Mouse (Mus musculus) urinary bladder, postnatal 25 days (tissue): ENCODE measurements around the gene Myo7a.

Experiments
- DNase-seq: peaks from one replicate; pipeline ENCODE4 v3.0.0; 2022; ENCODE audit warnings: low spot score

The Myo7a gene

GRCm38 (mm10) chr7:98119179-98119960 is at the start of gene Myo7a:
Gene Myo7a, minus strand, starts transcription at chr7:98119524.
- no peak for DNase-seq

DNA sequence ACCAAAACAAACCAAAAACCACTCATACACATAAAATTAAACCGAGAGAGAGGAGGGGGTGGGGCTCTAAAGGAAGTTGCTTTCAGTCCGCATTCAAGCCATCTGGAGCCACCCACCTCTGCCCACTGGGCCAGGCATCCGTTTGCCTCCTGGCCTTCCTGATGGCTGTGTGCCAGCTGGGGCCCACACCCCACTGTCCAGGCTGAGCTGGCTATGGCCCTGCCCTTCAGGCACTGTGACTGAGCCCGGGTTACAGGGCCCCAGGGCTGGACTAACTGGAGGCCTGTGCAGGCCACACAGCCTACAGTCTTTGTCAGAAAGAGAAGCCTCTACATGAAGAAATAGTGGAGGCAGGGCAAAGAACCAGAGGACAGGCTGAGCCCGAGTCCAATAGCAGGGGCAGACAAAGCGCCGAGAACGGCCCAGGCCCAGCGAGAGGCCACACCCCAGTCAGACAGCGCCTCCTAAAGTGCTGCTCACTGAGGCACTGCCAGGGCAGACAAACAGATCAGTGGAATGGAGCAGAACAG is 45.7 kb upstream of the Myo7a start:
- DNase-seq: no peak

DNA sequence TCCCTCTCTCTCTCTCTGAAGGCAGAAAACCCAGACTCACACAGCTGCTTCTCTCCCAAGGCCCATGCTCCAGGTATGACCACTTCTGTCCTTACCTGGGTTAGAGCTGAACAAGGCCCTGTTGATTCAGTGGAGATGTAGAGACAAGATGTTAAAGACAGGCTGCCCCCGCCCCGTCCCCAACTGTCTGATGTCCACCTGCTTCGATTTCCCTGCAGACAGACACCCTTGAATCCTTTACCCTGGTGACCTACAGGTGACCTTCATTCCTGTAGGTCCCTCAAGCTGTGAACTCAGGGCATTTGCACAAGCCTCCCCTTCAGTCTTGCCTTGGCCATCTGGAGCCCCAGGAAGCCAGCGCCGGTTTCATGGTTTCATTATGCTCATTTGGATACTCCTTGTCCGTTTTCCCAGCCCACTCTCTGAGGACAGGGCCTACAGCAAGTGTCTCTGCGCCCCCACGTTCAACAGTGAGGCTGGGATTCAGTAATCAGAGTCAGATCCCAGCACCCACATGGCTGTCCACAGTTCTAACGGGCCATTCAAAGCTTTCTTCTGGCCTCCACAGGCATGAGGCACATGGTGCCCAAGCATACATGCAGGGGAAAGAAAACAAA is 45.2 kb upstream of the Myo7a start:
- DNase-seq: no peak

- DNase-seq: no peak
These were observed 44.4 kb upstream of the Myo7a start for GRCm38 (mm10) chr7:98163700-98164099.

DNA sequence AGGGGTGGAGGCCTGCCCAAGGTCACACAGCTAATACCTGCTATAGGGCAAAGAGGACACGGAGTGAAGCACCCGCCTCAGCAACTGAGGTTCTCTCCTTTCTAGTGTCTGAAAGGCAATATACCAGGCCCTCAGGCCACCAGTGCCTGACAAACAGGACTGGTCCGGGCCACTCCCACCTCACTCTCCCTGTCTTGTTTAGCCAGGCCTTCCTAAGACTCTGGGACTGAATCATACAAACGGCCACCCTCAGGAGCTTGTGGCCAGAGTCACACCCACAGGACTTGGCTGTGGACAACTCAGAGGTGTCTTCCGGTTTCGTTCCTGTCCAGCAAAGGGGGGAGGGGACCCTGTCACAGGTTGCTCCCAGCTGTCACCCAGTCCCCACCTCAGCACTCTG is 42.9 kb upstream of the Myo7a start:
- no peak for DNase-seq

DNA sequence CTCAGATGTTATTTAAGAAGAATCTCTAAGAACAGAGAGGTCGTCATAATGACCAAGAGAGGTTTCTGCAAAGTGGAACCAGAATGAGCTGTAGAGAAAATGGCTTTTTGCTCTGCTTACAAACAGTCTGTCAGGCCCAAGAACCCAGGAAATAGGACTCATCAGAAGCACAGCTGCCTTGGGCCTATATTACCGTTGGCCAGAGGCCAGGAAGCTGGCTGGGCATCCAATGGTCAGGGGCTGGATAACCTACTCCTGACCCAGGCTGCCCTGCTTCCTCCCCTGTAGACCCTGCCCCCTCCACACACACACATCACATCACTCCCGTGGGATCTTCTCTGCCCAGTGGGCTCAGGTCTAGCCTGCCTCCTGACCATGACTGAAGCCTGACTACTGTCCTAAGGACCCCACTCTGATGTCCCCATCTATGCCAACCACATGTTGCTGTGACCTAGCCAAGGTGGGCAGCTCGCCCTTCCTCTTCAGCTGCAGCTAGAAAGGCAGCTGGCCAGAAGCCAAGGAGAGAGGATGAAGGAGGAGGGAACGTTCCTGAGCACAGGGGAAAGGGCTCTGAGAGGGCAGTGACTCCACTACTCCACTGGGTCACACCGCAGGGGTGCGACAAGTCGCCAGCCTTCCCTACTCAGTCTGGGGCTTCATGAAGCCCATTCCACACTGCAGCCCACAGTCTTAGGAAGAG is 40.9 kb upstream of the Myo7a start:
- DNase-seq: peak; percentile 59

DNA sequence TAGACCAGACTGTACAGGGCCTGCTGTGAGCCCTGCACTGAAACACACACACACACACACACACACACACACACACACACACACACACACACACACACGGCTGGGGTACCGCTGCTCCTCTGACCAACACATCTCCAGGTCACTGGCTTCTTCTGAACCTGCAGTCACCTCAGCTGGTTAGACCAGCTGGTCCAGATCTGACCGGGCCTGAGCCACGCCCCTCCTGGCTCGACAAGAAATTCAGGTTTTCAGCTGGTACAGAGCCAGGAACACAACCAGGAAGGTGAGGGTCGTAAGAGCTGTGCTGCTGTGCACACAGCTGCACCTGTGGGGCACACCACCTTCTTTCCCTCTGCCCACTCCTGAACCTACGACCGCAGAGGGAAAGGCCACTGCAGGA is 39.2 kb upstream of the Myo7a start:
- DNase-seq: peak; percentile 81

- DNase-seq: no peak
These were observed 38.5 kb upstream of the Myo7a start for GRCm38 (mm10) chr7:98157636-98158332.

DNA sequence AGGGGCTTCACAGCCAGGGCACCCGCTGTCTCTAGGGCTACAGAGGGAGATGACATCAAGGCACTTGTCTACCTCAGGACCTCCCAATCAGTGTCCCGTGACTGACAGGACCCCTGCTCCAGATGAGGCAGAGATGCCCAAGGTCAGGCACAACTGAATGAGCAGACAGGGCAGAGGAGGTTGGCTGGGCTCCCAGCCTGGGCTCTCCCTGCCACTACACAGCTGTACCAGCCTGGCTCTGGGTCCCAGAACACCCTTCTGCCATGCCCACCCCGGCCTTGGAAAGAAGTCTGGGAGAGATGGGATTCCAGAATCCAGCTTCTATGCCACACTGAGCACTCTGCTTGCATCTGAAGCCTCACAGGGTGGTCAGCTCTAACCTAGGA is 36.9 kb upstream of the Myo7a start:
- DNase-seq: no peak

GRCm38 (mm10) chr7:98155546-98156279 is 36.4 kb upstream of the Myo7a start:
- DNase-seq: peak; percentile 61

DNA sequence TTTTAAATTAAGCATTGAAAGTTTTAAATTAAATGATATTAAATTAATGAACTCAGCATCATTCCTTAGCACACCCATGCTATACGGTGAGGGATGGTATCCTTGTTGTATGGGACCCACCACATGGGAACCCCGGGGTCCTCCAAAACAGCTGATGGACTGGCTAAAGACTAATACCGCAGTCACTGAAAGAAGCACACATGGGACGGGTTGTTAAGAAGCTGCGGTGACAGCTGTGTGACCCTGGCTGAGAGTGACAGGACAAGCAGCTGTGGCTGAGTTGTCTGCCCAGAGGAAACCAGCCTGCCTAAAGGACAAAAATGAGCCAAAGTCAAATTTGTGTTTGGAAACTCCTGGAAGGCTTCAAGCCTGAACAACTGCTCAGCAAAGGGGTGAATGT is 34.6 kb upstream of the Myo7a start:
- no peak for DNase-seq

GRCm38 (mm10) chr7:98153345-98153744 is 34.0 kb upstream of the Myo7a start:
- DNase-seq: no peak

DNA sequence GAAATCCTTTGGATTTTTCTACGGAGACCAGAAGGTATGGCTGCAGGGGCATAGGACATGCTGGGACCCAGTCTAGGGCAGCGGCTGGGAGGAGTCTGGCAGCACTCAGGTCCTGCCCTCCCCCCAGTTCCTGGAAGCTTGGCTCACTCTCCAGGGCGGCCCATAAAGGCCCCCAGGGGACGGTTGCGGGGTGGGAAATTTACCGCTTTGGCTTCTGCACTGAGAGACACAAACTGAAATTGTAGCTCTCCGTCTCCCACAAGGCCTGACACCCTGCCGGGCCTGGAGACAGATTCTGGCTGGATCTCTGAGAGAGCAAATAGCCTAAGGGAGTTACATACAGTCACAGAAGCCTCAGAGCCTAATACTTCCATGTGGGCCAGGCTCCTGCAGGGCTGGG is 33.1 kb upstream of the Myo7a start:
- DNase-seq: no peak

- DNase-seq: no peak
These were observed 31.2 kb upstream of the Myo7a start for GRCm38 (mm10) chr7:98150525-98150924.

DNA sequence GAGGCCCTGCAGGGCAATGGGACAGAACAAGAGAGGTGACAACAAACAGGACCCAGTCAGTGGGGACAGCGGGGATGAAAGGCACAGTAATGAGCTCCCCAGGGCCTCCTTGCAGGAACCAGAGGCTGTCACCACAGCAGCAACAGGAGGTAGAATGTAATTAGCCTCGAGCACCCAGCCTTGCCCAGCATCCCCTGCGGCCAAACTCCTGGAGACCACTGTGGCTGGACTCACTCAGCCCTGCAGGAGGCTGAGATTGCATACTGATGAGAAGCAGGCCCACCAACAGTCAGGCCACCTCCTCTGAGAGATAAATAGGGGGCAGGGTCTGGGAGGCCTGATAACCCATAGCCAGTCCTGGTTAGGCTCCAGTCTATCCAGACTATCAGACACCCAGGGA is 30.5 kb upstream of the Myo7a start:
- no peak for DNase-seq

DNA sequence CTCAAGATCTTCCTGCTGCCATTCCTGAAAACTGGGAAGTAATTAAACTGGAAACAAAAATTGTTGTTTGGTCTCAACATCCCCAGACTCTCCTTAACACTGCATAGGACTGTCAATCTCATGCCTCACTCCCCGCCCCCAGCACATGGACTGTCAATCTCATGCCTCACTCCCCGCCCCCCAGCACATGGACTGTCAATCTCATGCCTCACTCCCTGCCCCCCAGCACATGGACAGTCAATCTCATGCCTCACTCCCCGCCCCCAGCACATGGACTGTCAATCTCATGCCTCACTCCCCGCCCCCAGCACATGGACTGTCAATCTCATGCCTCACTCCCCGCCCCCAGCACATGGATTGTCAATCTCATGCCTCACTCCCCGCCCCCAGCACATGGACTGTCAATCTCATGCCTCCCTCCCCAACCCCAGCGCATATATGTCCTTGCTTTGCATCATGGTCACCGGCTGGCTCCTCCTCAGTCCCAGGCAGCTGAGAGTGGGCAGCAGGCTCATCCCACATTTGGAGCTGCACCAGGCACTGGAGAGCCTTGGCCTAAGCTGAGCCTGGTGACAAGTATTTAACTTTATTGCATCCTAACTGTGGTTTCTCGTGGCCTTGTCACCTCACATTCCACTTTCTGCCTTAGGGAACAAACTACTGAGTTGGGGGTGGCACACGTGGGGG is 29.5 kb upstream of the Myo7a start:
- DNase-seq: no peak

- DNase-seq: no peak
These were observed 28.4 kb upstream of the Myo7a start for GRCm38 (mm10) chr7:98147766-98148165.

DNA sequence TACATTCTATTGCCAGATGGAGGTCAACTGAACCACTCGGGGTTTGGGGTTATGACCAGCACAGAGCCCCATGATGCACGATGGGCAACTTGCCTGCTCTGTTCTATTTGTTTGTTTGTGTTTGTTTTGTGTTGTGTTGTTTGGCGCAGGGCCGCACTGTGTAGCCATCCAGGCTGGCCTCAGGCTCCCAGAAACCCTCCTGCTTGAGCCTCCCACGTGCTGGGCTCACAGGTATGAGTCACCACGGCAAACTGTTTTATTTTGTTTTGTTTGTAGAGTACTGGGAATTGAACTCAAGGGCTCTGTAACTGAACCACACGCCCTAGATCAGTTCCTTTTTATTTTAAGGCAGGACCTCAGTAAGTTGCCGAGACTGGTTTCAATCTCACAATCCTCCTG is 27.1 kb upstream of the Myo7a start:
- DNase-seq: no peak

- no peak for DNase-seq
These were observed 26.6 kb upstream of the Myo7a start for GRCm38 (mm10) chr7:98145842-98146446.

- no peak for DNase-seq
These were observed 26.1 kb upstream of the Myo7a start, which contains the start of gene Omp for GRCm38 (mm10) chr7:98145402-98145801. Gene Omp, minus strand, starts transcription at chr7:98145502.

DNA sequence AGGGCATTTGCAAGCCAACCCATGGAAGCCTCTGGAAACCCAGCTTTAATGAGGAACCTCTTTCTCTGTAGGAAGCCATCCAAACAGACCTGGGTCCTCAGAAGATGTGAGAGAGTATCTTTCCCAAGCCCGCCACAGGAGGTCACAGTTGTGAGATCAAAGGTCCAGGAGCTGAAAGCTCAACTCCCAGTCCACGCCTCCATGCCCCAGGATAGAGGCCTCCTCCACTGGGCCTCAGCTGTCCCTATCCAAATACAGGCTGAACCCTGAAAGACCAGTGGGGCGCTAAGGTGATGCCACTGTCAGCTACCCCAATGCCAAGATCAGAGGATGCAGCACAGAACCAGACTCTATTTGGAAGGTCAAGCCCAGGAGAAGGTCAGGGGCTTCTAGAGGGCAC is 23.3 kb upstream of the Myo7a start:
- no peak for DNase-seq
